Mouse (Mus musculus) G1E (cell line): ENCODE results near the gene Mllt3.

Source experiments
- CTCF ChIP-seq: IDR thresholded peaks from 2 replicates; pipeline ENCODE4 v1.5.1; 2012; ENCODE audit warnings: low read depth, low read length, inconsistent platforms, mixed read lengths
- GATA1 ChIP-seq: IDR thresholded peaks from 2 replicates; pipeline ENCODE4 v1.6.1; 2012; ENCODE audit warnings: borderline replicate concordance, low read length, inconsistent platforms, mixed read lengths
- POLR2AphosphoS5 ChIP-seq: IDR thresholded peaks from 2 replicates; pipeline ENCODE4 v1.6.1; 2012; ENCODE audit warnings: low read depth, low read length, inconsistent platforms; ENCODE audit not compliant: insufficient replicate concordance

DNA sequence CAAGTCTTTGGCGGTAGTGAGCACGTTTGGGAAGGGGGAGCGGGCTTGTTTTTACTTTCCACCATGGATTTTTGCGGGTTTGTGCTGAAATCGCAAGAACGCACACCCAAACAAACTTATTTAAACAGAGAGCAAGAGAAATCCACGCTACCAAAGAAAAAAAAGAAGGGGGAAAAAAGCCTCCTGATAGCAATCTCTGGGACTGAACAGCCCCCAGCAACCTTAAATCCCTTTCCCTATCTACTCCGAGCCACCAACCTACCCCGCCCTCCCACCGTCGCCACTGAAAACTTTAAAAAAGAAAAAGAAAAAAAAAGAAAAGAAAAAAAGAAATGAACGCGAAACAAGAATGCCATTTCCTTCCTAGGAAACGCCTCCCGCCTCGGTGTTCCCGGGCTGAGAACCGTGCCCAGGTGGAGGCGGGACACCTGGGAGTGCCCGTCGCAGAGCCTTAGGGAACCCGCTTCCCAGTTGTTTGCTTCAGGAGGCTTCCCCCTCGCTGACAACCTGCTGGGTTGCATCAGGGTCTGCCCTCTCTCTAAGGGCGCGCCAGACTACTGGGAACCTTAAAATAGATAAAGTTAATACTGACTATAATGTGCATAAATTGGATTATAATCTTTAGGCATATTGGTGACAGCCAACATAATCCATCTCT is 694 bp upstream of the Mllt3 start:
- TF ChIP-seq CTCF (no peak), GATA1 (no peak), POLR2AphosphoS5 (no peak)
